Mouse (Mus musculus) cerebellum, adult 2 months (tissue): ENCODE results near the gene Ambn. TPM values are rescaled to one million over a fixed set of nuclear protein-coding genes. Genes with fewer than 3 reads are reported as not detected.
"Not testable (repeated sequence)": the region's sequence is repeated elsewhere in the genome, so short reads cannot be mapped to it uniquely, and the experiment has no call there.

Experiments
- DNase-seq, 2 experiments: peaks; one replicate each; pipeline ENCODE4 v3.0.0; 2021
- H3K27ac ChIP-seq: fragments of 200-500 bp; 2 replicates; pipeline ENCODE4 v1.5.1; 2012; ENCODE audit warnings: low read length, control low read depth, inconsistent platforms; ENCODE audit not compliant: insufficient read depth
- H3K27me3 ChIP-seq: fragments of 200-500 bp; 2 replicates; pipeline ENCODE4 v1.6.1; 2012; ENCODE audit warnings: inconsistent platforms, mild to moderate bottlenecking, low read length, moderate library complexity; ENCODE audit not compliant: control insufficient read depth, insufficient read depth
- H3K4me1 ChIP-seq: fragments of 200-500 bp; 2 replicates; pipeline ENCODE4 v1.6.1; 2011; ENCODE audit warnings: low read length; ENCODE audit not compliant: control insufficient read depth, insufficient read depth
- H3K4me3 ChIP-seq: fragments of 200-500 bp; replicated peaks from 2 replicates; pipeline ENCODE3; 2011; ENCODE audit warnings: mild to moderate bottlenecking, low read depth, low read length, control low read depth; ENCODE audit not compliant: insufficient read depth
- CTCF ChIP-seq: fragments of 200-500 bp; IDR thresholded peaks from 2 replicates; pipeline ENCODE4 v1.5.1; 2011; ENCODE audit warnings: low read depth, mild to moderate bottlenecking, control low read depth, low read length, moderate library complexity, borderline replicate concordance; ENCODE audit not compliant: insufficient read depth
- POLR2A ChIP-seq: fragments of 200-500 bp; IDR thresholded peaks from 2 replicates; pipeline ENCODE4 v1.6.1; 2011; ENCODE audit warnings: low read length, control low read depth, borderline replicate concordance; ENCODE audit not compliant: insufficient read depth
- WGBS: fragments of 180-500 bp; shearing (Covaris S2); methylation state at CpG from one replicate; pipeline ENCODE4 v1.1.7; 2018; 5-methylcytosine and 5-hydroxymethylcytosine counted together
- polyA plus RNA-seq: library from polyadenylated mRNA; depleted of rRNA; stranded (reverse); fragments of >200 nt; gene quantifications from 2 replicates; pipeline ENCODE4 v1.2.3, GENCODE M21; 2012; rRNA removed

Ambn gene
- not detected in 2 replicates for polyA plus RNA-seq

GRCm38 (mm10) chr5:88455691-88456090 lies at the start of gene Ambn:
Gene Ambn (plus strand): TSS chr5:88455991.
- WGBS = 94% methylated on average over 3 of the region's 3 CpGs
- no peak within 1 kb of the TSS for H3K27ac ChIP-seq

GRCm38 (mm10) chr5:88420319-88421065 lies 35.3 kb upstream of the Ambn start:
- no peaks in the 10 kb centered on the region for H3K27me3 ChIP-seq
- H3K4me3 ChIP-seq = no peak overlapping the region
- H3K27ac ChIP-seq = no peak overlapping the region
- 87% methylated on average over 8 of the region's 8 CpGs for WGBS
- DNase-seq = no peak
- no peak for TF ChIP-seq CTCF
- no peak for TF ChIP-seq POLR2A
- no peaks in the 10 kb centered on the region for H3K4me1 ChIP-seq

More at GRCm38 (mm10) chr5:88455691-88456090, at the start of gene Ambn:
- Histone ChIP-seq H3K4me1 (no peaks in the 10 kb centered on the region), H3K27me3 (no peaks in the 10 kb centered on the region), H3K4me3 (no peak within 1 kb of the TSS)
- TF ChIP-seq CTCF (no peak), POLR2A (no peak)
- no peak for DNase-seq

GRCm38 (mm10) chr5:88424892-88425291 lies 30.9 kb upstream of the Ambn start:
- not testable (repeated sequence) for H3K27ac ChIP-seq, H3K4me1 ChIP-seq, DNase-seq, H3K27me3 ChIP-seq, H3K4me3 ChIP-seq
- 70% methylated on average over 2 of the region's 2 CpGs for WGBS

GRCm38 (mm10) chr5:88426753-88427152 lies 29.0 kb upstream of the Ambn start:
- Histone ChIP-seq H3K27ac (no peak overlapping the region), H3K4me1 (no peaks in the 10 kb centered on the region), H3K4me3 (no peak overlapping the region), H3K27me3 (no peaks in the 10 kb centered on the region)
- 20% methylated on average over 1 of the region's 1 CpGs for WGBS
- DNase-seq = no peak
- TF ChIP-seq POLR2A (no peak), CTCF (no peak)

GRCm38 (mm10) chr5:88467471-88467870 lies 11.7 kb downstream of the Ambn start:
- Histone ChIP-seq H3K4me1 (no peaks in the 10 kb centered on the region), H3K27ac (no peak overlapping the region), H3K27me3 (no peaks in the 10 kb centered on the region), H3K4me3 (no peak overlapping the region)
- 94% methylated on average over 2 of the region's 2 CpGs for WGBS
- no peak for TF ChIP-seq POLR2A
- TF ChIP-seq CTCF = no peak
- no peak for DNase-seq

GRCm38 (mm10) chr5:88468807-88469704 lies 13.3 kb downstream of the Ambn start:
- no peak for DNase-seq
- TF ChIP-seq POLR2A (no peak), CTCF (no peak)
- no peaks in the 10 kb centered on the region for H3K4me1 ChIP-seq
- no peak overlapping the region for H3K4me3 ChIP-seq
- no peak overlapping the region for H3K27ac ChIP-seq
- H3K27me3 ChIP-seq = no peaks in the 10 kb centered on the region
- WGBS = 89% methylated on average over 4 of the region's 4 CpGs

- H3K27me3 ChIP-seq = no peaks in the 10 kb centered on the region
- no peak within 1 kb of the TSS for H3K27ac ChIP-seq
- H3K4me3 ChIP-seq = no peak within 1 kb of the TSS
- no peak for DNase-seq
- TF ChIP-seq POLR2A (no peak), CTCF (no peak)
- no peaks in the 10 kb centered on the region for H3K4me1 ChIP-seq
Measured at GRCm38 (mm10) chr5:88487675-88488074, 31.9 kb downstream of the Ambn start, which contains the start of gene Enam. Gene Enam (plus strand): TSS chr5:88487975.

GRCm38 (mm10) chr5:88489004-88489403 lies 33.2 kb downstream of the Ambn start:
- Histone ChIP-seq H3K4me1 (no peaks in the 10 kb centered on the region), H3K27me3 (no peaks in the 10 kb centered on the region), H3K4me3 (no peak overlapping the region), H3K27ac (no peak overlapping the region)
- DNase-seq = no peak
- WGBS = 82% methylated on average over 2 of the region's 2 CpGs
- TF ChIP-seq CTCF (no peak), POLR2A (no peak)
